Mouse (Mus musculus): ENCODE data around the gene Npsr1.

Gene Npsr1

DNA sequence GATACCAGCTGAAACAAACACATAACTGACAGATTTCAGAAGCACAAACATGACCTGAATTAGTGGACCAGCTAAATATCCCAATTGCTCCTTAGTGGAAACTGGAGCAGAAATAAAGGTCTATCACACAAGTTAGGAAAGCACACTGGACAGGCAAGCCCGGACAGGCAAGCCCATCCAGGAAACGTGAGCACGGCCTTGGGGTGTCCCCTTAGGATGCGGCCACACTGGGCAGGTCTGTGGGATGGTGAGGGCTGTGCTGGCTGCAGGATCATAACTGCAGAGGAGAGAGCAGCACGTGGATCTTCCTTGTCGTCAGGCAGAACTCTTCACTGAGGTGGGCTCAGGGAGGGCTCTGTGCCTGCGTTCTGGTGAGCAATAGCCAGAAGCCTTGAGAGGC lies at the start of gene Npsr1:
Gene Npsr1, plus strand, starts transcription at position 301 of the 400 bp plus-strand sequence.
- no peak for DNase-seq (ENCODE audit: low spot score in 2 of 2)

DNA sequence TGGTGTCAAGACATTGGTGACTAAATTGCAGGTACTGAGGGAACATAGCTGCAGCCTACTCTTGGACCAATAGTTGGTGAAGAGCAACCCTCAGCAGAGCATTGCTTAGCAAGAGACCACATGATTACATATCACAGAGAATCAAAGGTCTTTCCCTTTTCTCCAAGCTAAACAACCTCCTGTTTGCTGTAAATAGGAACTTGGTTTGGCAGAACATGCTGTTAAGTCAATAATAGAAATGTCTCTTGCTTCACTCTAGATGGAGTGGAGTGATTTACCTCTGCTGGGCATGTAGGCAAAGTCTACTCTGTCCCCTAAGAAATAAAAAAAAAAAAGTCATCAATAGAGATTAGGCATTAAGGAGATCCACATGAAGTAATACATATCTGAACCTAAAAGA lies 46.3 kb upstream of the Npsr1 start:
- DNase-seq (ENCODE audit: low spot score in 2 of 2) = no peak

DNA sequence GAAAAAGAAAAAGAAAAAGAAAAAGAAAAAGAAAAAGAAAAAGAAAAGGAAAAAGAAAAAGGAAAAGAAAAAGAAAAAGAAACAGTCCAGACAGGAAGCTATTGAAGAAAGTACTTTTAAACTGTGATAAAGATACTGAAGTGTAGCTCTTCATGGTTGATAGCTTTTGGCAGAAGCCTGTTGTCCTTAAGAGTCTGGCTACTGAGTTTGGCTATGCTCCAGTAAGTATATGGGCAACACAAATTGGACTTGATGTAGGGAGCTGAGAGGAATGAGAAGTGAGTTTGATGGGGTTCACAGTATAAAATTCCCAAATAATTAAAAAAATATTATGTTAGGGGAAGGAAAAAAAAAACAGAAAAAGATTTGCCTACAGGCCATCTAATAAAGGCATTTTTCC lies 34.5 kb upstream of the Npsr1 start:
- DNase-seq (ENCODE audit: low spot score in 2 of 2) = no peak

DNA sequence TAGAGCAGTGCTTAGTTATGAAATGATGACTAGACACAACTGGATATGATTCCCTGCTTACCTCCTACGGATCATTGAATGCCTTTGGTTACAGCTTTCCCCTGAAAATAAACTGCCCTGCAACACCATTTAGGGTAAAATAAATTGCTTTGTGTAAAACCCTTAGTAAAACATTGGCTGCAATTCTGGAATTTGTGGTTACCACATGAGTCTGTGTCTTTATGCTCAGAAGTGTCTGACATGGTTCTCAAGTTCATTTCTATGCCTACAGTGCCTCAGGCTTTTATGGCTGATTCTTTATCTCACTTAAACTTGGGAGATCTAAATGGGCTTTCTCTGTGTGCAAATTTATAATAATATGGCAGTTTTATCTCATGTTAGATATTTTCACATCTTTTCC lies 26.1 kb upstream of the Npsr1 start:
- DNase-seq (ENCODE audit: low spot score in 2 of 2) = no peak

DNA sequence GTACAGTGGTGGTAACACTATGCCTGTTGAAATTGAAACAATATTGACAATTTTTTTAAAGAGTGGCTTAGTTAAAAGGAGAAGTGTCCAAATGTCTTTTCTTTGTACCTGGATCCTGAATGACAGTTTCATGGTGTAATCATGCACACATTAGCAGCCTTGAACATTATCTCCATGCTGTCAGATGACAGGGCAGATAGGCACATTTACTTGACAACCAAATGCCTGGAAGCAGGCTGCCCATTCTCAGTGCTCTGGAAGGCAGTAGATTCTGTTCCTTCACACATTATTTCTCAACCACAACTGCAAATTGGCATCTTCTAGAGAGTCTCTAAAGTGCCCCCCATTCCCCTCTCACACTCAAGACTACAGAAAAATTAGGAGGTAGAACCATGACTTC lies 20.2 kb upstream of the Npsr1 start:
- no peak for DNase-seq (ENCODE audit: low spot score in 2 of 2)

DNA sequence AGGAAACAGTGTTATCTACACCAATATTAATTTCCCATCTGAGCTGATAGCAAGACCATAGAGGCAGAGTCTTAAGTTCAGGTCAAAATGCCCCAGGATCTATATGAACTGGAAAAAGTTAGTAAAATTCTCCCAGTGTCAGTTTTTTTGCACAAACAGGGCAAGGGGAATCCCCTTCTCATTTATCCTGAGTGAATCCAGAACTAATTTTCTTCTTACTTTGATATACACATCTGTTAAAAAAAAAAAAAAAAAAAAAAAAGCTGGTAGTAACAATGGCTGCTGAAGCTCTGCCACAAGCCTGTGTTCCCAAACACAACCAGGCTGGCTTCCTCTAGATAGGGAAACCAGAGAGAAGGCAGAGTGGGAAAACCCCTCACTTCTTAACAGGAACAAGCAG lies 5.9 kb upstream of the Npsr1 start:
- no peak for DNase-seq (ENCODE audit: low spot score in 2 of 2)

DNA sequence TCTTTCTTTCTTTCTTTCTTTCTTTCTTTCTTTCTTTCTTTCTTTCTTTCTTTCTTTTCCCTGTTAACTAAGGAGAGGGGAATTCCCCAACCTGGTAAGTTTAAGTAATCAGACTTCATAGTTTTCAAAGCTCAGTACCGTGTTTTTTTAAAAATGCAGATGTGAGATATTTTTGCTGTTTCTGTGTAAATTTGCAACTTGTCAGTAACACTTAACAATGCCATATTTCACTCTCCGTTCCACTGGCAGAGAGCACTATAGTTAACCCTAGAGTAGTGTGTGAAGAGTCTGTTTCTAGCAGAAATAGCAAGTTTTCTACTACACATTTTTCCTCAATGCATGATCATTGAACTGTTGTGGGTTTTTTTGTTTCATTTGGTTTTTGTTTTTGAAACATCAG lies 730 bp downstream of the Npsr1 start:
- DNase-seq (ENCODE audit: low spot score in 2 of 2) = no peak

DNA sequence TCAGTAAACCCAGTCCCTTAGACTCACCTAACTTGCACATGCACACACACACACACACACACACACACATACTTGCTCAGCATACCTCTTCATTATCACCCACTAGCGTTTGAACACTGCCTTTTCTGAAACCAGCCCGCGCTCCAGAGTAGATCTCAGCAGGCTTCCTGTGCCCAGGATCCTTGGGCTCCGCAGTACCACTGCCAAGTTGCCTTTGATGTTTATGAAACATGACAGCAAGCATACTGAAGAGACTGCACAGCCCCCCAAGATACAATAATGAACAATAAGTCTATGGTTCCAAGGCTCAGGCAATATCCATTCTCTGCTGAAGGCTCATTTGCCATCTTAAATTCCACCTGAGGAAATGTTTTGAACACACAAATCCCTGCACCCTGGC lies 1.8 kb downstream of the Npsr1 start:
- DNase-seq (ENCODE audit: low spot score in 2 of 2) = no peak

DNA sequence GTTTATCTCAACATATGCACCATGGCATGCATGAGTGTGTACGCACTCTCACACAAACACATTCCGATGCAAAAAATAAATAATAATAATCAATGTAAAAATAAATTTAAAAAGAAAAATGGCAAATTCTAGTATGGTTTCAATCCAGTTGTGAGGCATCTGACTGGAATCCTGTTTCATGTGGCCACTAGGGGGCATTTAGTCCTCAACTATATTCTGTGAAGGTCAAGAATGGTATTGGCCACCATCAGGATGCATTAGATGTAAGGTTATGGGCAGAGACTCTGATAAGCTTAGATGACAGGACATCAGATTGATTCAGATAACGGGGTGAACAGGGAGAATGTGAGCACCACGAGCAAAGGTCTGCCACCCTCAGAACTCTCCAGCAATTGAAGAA lies 21.6 kb downstream of the Npsr1 start:
- no peak for DNase-seq (ENCODE audit: low spot score in 2 of 2)

DNA sequence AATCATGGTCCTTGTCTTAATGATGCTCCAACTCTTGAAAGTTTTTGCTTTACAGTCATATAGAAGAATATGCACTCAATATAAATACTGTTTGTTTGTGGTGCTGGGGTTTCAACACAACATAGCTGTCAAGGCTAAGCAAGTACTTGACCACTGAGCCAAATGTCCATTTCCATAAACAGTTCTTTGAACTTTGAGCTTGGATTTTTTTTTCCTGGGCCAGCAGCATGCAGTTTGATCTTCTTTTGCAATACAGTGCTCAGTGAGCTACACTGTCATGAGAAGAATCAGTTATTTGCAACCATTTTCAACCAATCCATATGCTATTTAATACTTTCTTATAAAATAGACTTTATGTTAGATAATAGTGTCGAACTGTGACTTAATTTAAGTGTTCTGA lies 35.3 kb downstream of the Npsr1 start:
- no peak for DNase-seq (ENCODE audit: low spot score in 2 of 2)

DNA sequence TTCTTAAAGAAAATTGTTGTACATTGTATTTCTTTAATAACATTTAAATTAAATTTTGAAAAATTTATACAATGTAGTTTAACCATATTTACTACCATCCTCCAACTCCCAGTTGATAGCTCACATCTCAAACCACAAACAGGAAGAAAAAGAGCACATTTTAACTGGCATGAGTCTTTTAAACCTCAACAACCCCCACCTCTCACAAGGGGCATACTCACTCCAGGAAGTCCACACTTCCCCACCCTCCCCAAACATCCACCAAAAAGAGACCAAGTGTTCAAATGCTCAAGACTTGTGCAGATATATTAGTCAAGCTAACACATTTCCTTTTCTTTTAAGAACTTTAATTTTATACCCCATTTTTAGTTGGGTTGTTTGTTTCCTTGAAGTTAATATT lies 38.6 kb downstream of the Npsr1 start:
- DNase-seq (ENCODE audit: low spot score in 2 of 2) = no peak

DNA sequence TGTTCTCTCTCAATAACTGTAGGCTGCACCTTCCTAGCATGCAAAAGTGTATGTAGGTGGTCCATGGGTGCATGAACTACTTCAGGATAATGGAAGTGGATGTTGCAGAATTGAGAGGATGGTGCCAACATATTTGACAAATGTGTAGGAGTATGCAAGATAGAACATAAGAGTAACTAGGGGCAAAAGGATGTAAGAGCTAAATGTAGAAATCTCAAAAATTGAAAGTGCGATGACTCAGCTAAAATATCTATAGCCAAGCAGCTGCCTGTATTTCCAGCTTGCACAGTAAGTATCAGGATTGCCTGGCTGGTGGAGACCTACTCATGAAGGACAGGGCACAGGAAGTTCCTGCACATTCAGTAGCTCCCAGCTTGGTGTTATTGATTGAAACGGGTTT lies 46.5 kb downstream of the Npsr1 start:
- DNase-seq (ENCODE audit: low spot score in 2 of 2) = no peak

DNA sequence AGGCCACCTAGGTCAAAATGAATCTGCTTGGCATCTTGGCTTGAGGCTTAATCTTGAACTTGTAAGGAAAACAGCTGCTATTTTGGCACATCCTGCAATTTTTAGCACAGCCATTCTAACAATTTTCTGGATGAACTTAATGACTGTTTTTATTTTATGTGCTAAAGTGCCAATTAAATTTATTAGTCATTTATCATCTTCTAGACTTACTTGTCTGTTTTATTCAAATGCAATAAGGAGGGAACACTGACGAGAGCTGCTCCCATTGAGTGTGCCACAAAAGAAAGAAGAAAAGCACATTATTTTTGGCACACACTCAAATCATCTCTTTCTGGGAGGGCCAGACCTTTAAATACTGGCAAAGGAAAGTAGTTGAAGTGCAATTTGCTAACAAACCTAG lies 59.4 kb downstream of the Npsr1 start:
- DNase-seq (ENCODE audit: low spot score in 2 of 2) = no peak

DNA sequence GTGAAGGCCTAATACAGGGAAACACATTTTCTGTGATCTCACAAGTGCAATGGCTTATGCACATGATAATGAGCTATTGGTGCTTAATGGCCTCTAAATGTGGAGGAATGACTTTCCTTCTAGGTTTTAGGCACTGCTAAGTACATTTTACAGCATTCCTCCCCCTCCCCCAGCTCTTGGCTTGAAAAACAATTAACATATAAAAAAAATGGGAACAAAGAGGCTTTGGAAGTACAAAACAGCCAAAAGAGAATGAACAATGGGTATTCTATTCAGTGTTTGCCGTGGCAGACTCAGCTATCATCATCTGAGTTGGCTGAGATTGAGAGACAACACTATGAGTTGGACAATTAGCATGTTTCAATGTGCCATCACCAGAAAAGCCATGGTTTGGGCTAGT lies 62.6 kb downstream of the Npsr1 start:
- DNase-seq (ENCODE audit: low spot score in 2 of 2) = no peak

DNA sequence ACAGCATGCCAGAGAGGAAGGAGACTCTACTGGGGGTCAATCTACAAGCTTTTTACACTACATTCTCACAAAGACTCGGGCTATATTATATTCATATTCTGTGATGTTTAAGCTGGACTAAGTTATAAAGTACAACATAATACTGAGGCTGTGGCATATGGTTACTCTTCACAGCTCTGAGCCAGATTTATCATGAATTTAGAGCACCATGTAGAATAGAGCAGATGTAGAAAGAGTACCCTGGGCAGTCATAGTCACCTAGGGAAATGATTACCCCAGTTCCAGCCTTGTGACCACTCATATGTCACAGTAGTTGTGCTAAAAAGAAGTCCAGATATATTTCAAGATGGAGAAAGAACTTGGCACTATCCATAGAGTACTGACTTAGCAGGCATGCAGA lies 70.7 kb downstream of the Npsr1 start:
- DNase-seq (ENCODE audit: low spot score in 2 of 2) = no peak

DNA sequence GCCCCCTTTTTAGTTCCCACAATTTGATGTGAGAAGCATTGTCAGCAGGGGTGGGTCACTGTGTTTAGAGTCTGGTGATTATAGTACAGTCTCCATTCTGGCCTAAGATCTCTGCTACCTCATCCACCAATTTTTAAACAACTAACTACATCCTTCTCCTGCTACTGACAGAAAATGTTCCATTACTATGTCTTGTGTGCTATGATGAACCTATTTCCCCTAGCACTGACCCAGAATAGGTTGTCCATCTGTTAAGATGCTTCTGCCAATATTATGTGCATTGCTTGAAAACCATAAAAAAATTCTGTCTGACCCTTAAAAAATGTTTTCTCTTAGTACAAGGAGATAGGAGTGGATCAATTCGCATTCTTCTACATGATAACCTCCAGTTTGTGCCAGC lies 72.9 kb downstream of the Npsr1 start:
- no peak for DNase-seq (ENCODE audit: low spot score in 2 of 2)

DNA sequence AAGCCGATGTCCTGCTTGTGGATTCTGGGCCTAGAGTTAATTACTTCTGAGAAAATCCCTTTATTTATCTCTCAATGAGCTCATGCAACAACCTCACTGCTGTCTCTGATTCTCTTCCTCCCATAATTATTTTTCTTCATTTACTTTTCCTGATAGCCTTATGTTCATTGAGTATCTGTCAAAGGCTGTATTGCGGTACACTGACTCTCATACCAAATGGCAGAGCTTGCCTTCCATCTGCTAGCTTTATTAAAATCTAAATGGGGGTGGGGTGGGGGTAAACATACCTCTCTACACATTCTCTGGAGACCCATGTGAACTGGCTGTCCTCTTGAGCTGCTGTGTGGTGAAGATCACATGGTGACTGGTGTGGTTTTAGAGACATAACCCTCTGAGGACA lies 80.9 kb downstream of the Npsr1 start:
- DNase-seq (ENCODE audit: low spot score in 2 of 2) = no peak

DNA sequence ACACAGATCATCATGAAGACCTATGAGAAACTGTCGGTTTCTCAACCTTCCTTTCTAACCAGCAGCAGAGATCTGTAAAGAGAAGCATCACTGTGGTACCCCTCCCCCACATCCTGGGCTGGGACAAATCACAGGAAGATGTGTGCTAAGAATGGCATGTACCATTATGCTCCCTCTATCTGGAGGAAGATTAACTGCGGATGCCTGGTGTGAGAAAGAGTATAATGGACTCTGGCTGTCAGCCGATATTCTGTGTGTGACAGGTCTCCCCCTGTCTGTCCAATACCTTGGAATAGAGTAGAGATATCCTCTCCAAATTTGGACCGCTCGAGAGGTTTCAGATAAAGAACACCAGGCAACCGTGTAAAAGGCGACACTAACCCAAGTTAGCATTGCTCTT lies 83.1 kb downstream of the Npsr1 start:
- no peak for DNase-seq (ENCODE audit: low spot score in 2 of 2)

DNA sequence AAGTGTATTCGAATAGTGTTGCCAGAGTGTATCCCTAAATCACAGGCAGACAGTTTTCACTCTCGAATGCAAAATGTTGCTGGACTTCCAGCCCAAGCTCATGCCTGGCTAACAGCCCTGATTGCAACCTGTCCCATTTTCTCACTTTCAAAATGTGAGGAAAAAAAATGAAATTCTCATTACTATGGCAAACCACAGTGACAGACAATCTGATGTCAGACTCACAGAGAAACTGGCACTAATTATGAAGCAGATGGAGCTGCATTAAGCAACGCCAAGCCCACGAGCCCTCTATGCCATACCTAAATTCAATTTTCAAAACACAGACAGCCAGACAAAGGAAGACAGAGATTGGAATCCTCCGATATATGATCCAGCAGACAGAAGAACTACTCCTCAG lies 88.5 kb downstream of the Npsr1 start:
- no peak for DNase-seq (ENCODE audit: low spot score in 2 of 2)

DNA sequence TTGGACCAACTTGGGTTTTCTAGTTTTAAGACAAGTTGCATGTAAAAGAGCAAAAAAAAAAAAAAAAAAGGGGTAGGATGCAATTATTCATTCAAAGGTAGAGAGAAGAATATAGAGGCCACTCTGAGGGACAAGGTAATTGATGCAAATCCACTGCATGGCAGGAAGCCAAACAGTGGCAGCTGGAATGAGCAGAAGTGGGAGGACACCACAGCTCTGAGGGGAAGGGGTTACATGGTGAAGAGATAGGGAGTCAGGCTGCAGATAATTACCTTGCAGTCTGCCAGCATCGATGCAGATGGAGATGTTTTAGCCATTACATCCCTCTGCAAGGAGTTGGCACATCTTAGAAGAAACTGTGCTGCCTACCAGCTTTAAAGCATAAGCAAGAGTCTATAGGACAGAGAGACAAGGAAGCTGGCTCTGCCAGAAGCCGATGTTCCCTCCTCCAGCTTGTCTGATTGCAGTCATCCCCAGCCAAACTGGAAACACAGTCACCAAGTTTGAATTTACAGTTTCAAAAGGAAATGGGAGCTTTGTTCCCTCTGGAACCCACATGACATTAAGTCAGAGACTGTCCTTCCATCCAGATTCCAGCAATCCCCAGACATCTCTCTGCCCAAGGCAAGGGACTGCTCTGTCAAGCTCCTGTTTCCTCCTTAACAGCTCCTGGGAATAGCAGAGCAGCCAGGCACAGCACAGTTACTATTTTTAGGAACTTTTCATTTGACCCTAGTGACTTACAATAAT lies 91.9 kb downstream of the Npsr1 start:
- peak; percentile 11 to 14 for DNase-seq (ENCODE audit: low spot score in 2 of 2)

DNA sequence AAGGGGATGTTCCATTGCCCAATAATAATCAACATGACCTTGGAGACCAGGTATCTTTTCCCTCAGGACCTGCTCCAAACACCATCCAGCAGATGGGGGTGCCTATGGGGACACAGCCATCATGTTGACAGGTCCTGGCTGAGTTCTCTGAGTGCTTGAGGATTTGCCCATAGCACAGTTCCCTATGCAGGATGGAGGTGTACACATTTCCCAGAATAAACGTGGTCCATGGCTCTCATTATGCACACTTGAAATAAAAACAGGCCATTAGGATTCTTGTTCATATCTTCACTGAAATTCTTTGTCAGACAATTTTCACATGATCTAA lies 92.4 kb downstream of the Npsr1 start:
- no peak for DNase-seq (ENCODE audit: low spot score in 2 of 2)

DNA sequence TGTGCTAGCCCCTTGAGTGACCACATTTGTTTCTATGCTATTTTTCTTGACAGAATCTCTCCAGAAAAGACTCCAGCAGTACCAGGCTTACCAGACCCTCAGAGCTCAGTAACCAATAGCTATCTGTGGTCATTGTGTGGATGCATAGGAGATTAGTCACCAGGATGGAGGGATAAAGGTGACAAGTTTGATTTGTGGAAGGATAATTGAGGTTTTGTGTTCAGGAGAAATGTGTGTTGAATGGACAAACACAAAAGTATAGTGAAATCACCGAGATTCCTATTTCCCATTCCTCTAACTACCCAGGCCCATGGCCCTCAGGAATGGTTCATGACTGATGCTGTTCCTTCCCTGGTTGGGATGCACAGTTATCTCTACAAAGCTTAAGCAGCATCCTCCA lies 100.5 kb downstream of the Npsr1 start:
- no peak for DNase-seq (ENCODE audit: low spot score in 2 of 2)

DNA sequence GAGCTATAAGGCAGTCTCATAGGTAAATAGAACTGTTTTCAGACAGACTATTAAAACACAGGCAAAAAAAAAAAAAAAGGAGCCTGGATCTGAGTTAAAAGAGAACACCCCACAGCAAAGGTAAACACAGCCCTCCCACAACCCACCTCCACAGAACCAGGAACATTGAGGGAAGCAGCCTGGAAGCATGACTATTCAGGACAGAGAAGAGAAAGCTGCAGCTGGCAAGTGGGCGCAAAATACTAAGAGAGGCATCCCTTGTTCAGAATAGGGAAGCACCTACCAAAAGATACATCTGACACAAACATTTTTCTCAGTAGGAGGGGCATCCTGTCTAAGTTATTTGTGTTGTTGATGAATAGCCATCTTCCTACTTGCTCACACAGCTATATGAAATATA lies 113.8 kb downstream of the Npsr1 start:
- DNase-seq (ENCODE audit: low spot score in 2 of 2) = peak in 1 of 2 experiments; percentile 14

DNA sequence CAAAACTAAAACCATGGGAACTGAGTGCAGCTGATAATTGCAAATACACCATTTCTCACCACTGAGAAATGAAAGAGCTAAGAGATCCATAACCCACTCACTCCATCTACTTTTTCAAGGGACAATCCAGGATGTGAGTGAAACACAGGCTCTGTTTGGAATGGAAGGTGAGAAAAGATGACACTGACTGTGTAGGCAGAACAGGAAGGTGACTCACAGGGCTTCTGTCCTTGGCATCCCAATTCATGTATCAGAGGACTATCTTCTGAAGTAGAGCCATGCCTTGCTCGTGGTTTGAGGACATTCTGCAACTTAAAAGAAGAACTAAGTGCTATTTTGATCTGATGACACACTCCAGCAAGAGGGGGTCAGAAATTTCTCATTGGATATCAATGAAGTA lies 119.9 kb downstream of the Npsr1 start:
- no peak for DNase-seq (ENCODE audit: low spot score in 2 of 2)

DNA sequence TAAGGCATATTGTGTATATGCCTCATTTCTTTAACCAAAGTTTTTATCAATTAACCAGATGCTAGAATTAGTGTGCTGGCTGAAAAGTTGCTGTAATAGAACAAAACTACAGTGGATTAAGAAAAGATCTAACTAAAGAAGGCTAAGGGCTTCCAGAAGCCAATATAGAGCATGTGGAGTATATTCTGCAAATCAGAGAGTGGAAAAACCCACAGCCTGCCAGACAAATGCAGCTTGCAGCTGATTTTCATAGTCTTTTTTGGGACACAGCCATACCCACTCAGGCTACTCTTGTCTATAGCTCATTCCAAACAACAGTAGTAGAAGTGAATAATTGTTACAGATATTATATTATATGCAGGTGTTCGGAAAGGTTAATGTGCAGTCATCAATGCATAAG lies 138.7 kb downstream of the Npsr1 start:
- no peak for DNase-seq (ENCODE audit: low spot score in 2 of 2)

Measured in frontal cortex, postnatal 10 days (tissue).